Mouse (Mus musculus) E14TG2a.4 (cell line): ENCODE results near the gene Upf3b.
"Not testable (repeated sequence)": the region's sequence is repeated elsewhere in the genome, so short reads cannot be mapped to it uniquely, and the experiment has no call there.

Source experiments
- CTCF ChIP-seq: conservative IDR thresholded peaks from 2 replicates; pipeline ENCODE4 v1.5.1; 2014; ENCODE audit warnings: low read length
- NANOG ChIP-seq: IDR thresholded peaks from 2 replicates; pipeline ENCODE4 v1.6.1; 2014; ENCODE audit warnings: borderline replicate concordance, low read length, mixed read lengths

GRCm38 (mm10) chrX:37080345-37080744 lies 29.8 kb downstream of the Upf3b start:
- not testable (repeated sequence) for TF ChIP-seq CTCF, NANOG
